Mouse (Mus musculus): Measurements from ENCODE around the gene Sntg2. TPM values are rescaled to one million over a fixed set of nuclear protein-coding genes. Genes with fewer than 3 reads are reported as not detected.

Gene Sntg2
- polyA plus RNA-seq (2016; fragmentation: Nextera tagmentation; extraction: Ambion mirVana) = 0.19 and 0.27 TPM in 2 replicates

GRCm38 (mm10) chr12:30372933-30373501, at the start of gene Sntg2:
Gene Sntg2, minus strand, starts transcription at chr12:30373375.
- DNase-seq (ENCODE audit: low spot score) = peak; percentile 89
- WGBS = under 1% methylated on average over 39 of the region's 39 CpGs
- H3K4me3 ChIP-seq = peak within 1 kb of the TSS; percentile 67
- peaks cover 23% of the 10 kb centered on the region for H3K27me3 ChIP-seq (replicated peaks; ENCODE audit: low read depth, poor library complexity, severe bottlenecking)
- H3K4me1 ChIP-seq = peaks cover 14% of the 10 kb centered on the region
- no peaks in the 10 kb centered on the region for H3K9me3 ChIP-seq
- H3K36me3 ChIP-seq (replicated peaks) = no peaks in the 10 kb centered on the region
- H3K27ac ChIP-seq (replicated peaks) = peak within 1 kb of the TSS; percentile 72

GRCm38 (mm10) chr12:30416547-30416946, 43.4 kb upstream of the Sntg2 start:
- Histone ChIP-seq H3K4me1 (no peaks in the 10 kb centered on the region), H3K9me3 (no peaks in the 10 kb centered on the region), H3K27me3 (replicated peaks; ENCODE audit: low read depth, poor library complexity, severe bottlenecking) (no peaks in the 10 kb centered on the region), H3K36me3 (replicated peaks) (no peaks in the 10 kb centered on the region), H3K4me3 (no peak overlapping the region), H3K27ac (replicated peaks) (no peak overlapping the region)
- WGBS = 84% methylated on average over 8 of the region's 8 CpGs
- no peak for DNase-seq (ENCODE audit: low spot score)

- no peaks in the 10 kb centered on the region for H3K36me3 ChIP-seq (replicated peaks)
- DNase-seq (ENCODE audit: low spot score) = no peak
- H3K27me3 ChIP-seq (replicated peaks; ENCODE audit: low read depth, poor library complexity, severe bottlenecking) = no peaks in the 10 kb centered on the region
- H3K27ac ChIP-seq (replicated peaks) = no peak overlapping the region
- no peaks in the 10 kb centered on the region for H3K4me1 ChIP-seq
- WGBS = 85% methylated on average over 6 of the region's 6 CpGs
- no peak overlapping the region for H3K4me3 ChIP-seq
- H3K9me3 ChIP-seq = no peaks in the 10 kb centered on the region
These were observed 42.8 kb upstream of the Sntg2 start for GRCm38 (mm10) chr12:30415981-30416380.

GRCm38 (mm10) chr12:30402651-30403050, 29.5 kb upstream of the Sntg2 start:
- H3K4me3 ChIP-seq = no peak overlapping the region
- H3K36me3 ChIP-seq (replicated peaks) = no peaks in the 10 kb centered on the region
- DNase-seq (ENCODE audit: low spot score) = no peak
- no peaks in the 10 kb centered on the region for H3K27me3 ChIP-seq (replicated peaks; ENCODE audit: low read depth, poor library complexity, severe bottlenecking)
- no peaks in the 10 kb centered on the region for H3K9me3 ChIP-seq
- H3K27ac ChIP-seq (replicated peaks) = no peak overlapping the region
- H3K4me1 ChIP-seq = no peaks in the 10 kb centered on the region

GRCm38 (mm10) chr12:30400531-30400930, 27.4 kb upstream of the Sntg2 start:
- Histone ChIP-seq H3K9me3 (no peaks in the 10 kb centered on the region), H3K27me3 (replicated peaks; ENCODE audit: low read depth, poor library complexity, severe bottlenecking) (no peaks in the 10 kb centered on the region), H3K27ac (replicated peaks) (no peak overlapping the region), H3K4me1 (no peaks in the 10 kb centered on the region), H3K4me3 (no peak overlapping the region), H3K36me3 (replicated peaks) (no peaks in the 10 kb centered on the region)
- 88% methylated on average over 2 of the region's 2 CpGs for WGBS
- DNase-seq (ENCODE audit: low spot score) = no peak

GRCm38 (mm10) chr12:30400114-30400513, 26.9 kb upstream of the Sntg2 start:
- no peak overlapping the region for H3K27ac ChIP-seq (replicated peaks)

GRCm38 (mm10) chr12:30372293-30372692, 882 bp downstream of the Sntg2 start:
- Histone ChIP-seq H3K4me1 (peaks cover 14% of the 10 kb centered on the region), H3K27me3 (replicated peaks; ENCODE audit: low read depth, poor library complexity, severe bottlenecking) (peaks cover 23% of the 10 kb centered on the region), H3K27ac (replicated peaks) (no peak overlapping the region), H3K36me3 (replicated peaks) (no peaks in the 10 kb centered on the region), H3K9me3 (no peaks in the 10 kb centered on the region), H3K4me3 (peak overlapping the region; percentile 67)
- WGBS = 52% methylated on average over 5 of the region's 5 CpGs
- no peak for DNase-seq (ENCODE audit: low spot score)

More at GRCm38 (mm10) chr12:30400114-30400513, 26.9 kb upstream of the Sntg2 start:
- whole genome bisulfite sequencing = 87% methylated on average over 2 of the region's 2 CpGs
- Histone ChIP-seq H3K4me1 (no peaks in the 10 kb centered on the region), H3K4me3 (no peak overlapping the region), H3K27me3 (replicated peaks; ENCODE audit: low read depth, poor library complexity, severe bottlenecking) (no peaks in the 10 kb centered on the region), H3K36me3 (replicated peaks) (no peaks in the 10 kb centered on the region), H3K9me3 (no peaks in the 10 kb centered on the region)
- no peak for DNase-seq (ENCODE audit: low spot score)

GRCm38 (mm10) chr12:30369786-30370185, 3.4 kb downstream of the Sntg2 start:
- Histone ChIP-seq H3K9me3 (no peaks in the 10 kb centered on the region), H3K36me3 (replicated peaks) (no peaks in the 10 kb centered on the region), H3K4me3 (no peak overlapping the region), H3K27ac (replicated peaks) (no peak overlapping the region), H3K4me1 (peaks cover 14% of the 10 kb centered on the region), H3K27me3 (replicated peaks; ENCODE audit: low read depth, poor library complexity, severe bottlenecking) (peaks cover 23% of the 10 kb centered on the region)
- DNase-seq (ENCODE audit: low spot score) = peak; percentile 80
- 12% methylated on average over 6 of the region's 6 CpGs for WGBS

GRCm38 (mm10) chr12:30369141-30369540, 4.0 kb downstream of the Sntg2 start:
- H3K27ac ChIP-seq (replicated peaks) = no peak overlapping the region
- H3K27me3 ChIP-seq (replicated peaks; ENCODE audit: low read depth, poor library complexity, severe bottlenecking) = peaks cover 23% of the 10 kb centered on the region
- H3K36me3 ChIP-seq (replicated peaks) = no peaks in the 10 kb centered on the region
- 90% methylated on average over 6 of the region's 6 CpGs for WGBS
- no peaks in the 10 kb centered on the region for H3K9me3 ChIP-seq
- H3K4me3 ChIP-seq = no peak overlapping the region
- no peak for DNase-seq (ENCODE audit: low spot score)
- H3K4me1 ChIP-seq = peaks cover 14% of the 10 kb centered on the region

GRCm38 (mm10) chr12:30362306-30362705, 10.9 kb downstream of the Sntg2 start:
- no peak overlapping the region for H3K4me3 ChIP-seq
- no peak overlapping the region for H3K27ac ChIP-seq (replicated peaks)
- no peaks in the 10 kb centered on the region for H3K4me1 ChIP-seq
- no peaks in the 10 kb centered on the region for H3K36me3 ChIP-seq (replicated peaks)
- DNase-seq (ENCODE audit: low spot score) = no peak
- no peaks in the 10 kb centered on the region for H3K9me3 ChIP-seq
- WGBS = 72% methylated on average over 2 of the region's 2 CpGs
- H3K27me3 ChIP-seq (replicated peaks; ENCODE audit: low read depth, poor library complexity, severe bottlenecking) = no peaks in the 10 kb centered on the region

GRCm38 (mm10) chr12:30357666-30358065, 15.5 kb downstream of the Sntg2 start:
- no peak overlapping the region for H3K4me3 ChIP-seq
- no peaks in the 10 kb centered on the region for H3K36me3 ChIP-seq (replicated peaks)
- no peak for DNase-seq (ENCODE audit: low spot score)
- no peaks in the 10 kb centered on the region for H3K9me3 ChIP-seq
- H3K27me3 ChIP-seq (replicated peaks; ENCODE audit: low read depth, poor library complexity, severe bottlenecking) = no peaks in the 10 kb centered on the region
- WGBS = 38% methylated on average over 6 of the region's 6 CpGs
- no peaks in the 10 kb centered on the region for H3K4me1 ChIP-seq
- H3K27ac ChIP-seq (replicated peaks) = no peak overlapping the region

GRCm38 (mm10) chr12:30352393-30352792, 20.8 kb downstream of the Sntg2 start:
- Histone ChIP-seq H3K4me1 (peaks cover 6% of the 10 kb centered on the region), H3K4me3 (no peak overlapping the region), H3K36me3 (replicated peaks) (no peaks in the 10 kb centered on the region), H3K27ac (replicated peaks) (no peak overlapping the region), H3K9me3 (no peaks in the 10 kb centered on the region), H3K27me3 (replicated peaks; ENCODE audit: low read depth, poor library complexity, severe bottlenecking) (no peaks in the 10 kb centered on the region)
- WGBS = 60% methylated on average over 2 of the region's 2 CpGs
- no peak for DNase-seq (ENCODE audit: low spot score)

- WGBS = 89% methylated on average over 1 of the region's 1 CpGs
- no peaks in the 10 kb centered on the region for H3K27me3 ChIP-seq (replicated peaks; ENCODE audit: low read depth, poor library complexity, severe bottlenecking)
- no peak overlapping the region for H3K4me3 ChIP-seq
- H3K9me3 ChIP-seq = no peaks in the 10 kb centered on the region
- H3K27ac ChIP-seq (replicated peaks) = no peak overlapping the region
- H3K36me3 ChIP-seq (replicated peaks) = no peaks in the 10 kb centered on the region
- H3K4me1 ChIP-seq = peaks cover 6% of the 10 kb centered on the region
- no peak for DNase-seq (ENCODE audit: low spot score)
These were observed 25.1 kb downstream of the Sntg2 start for GRCm38 (mm10) chr12:30348036-30348435.

Data from embryonic facial prominence, embryonic 10.5 days (tissue).